Mouse (Mus musculus) lung, postnatal 0 days (tissue): ENCODE data around the gene Ephb2. TPM values are rescaled to one million over a fixed set of nuclear protein-coding genes. Genes with fewer than 3 reads are reported as not detected.

Experiments used
- ATAC-seq: fragments of 200-750 bp; cut with Nextera tagmentation; 2 replicates; pipeline ENCODE4 v1.8.0; 2017; ENCODE audit warnings: moderate library complexity
- DNase-seq: peaks from one replicate; pipeline ENCODE4 v3.0.0-alpha.2; 2016; ENCODE audit warnings: low spot score
- H3K27ac ChIP-seq: fragments of 300-500 bp; sonication (generic); 2 replicates; pipeline ENCODE4 v1.5.1; 2014; ENCODE audit warnings: antibody characterized with exemption, mild to moderate bottlenecking, low read length, mixed read lengths
- H3K27me3 ChIP-seq: fragments of 300-500 bp; sonication (generic); replicated peaks from 2 replicates; pipeline ENCODE4 v1.6.1; 2014; ENCODE audit warnings: low read length, mixed read lengths; ENCODE audit not compliant: insufficient read depth
- H3K36me3 ChIP-seq: fragments of 300-500 bp; sonication (generic); 2 replicates; pipeline ENCODE4 v1.6.1; 2014; ENCODE audit warnings: low read length, mixed read lengths; ENCODE audit not compliant: insufficient read depth
- H3K4me1 ChIP-seq: fragments of 300-500 bp; sonication (generic); 2 replicates; pipeline ENCODE4 v1.6.1; 2014; ENCODE audit warnings: antibody characterized with exemption, low read depth, low read length, mixed read lengths; ENCODE audit not compliant: insufficient read depth
- H3K4me2 ChIP-seq: fragments of 300-500 bp; sonication (generic); replicated peaks from 2 replicates; pipeline ENCODE4 v1.6.1; 2014; ENCODE audit warnings: low read depth, mild to moderate bottlenecking, low read length, moderate library complexity, mixed read lengths
- H3K4me3 ChIP-seq: fragments of 300-500 bp; sonication (generic); 2 replicates; pipeline ENCODE4 v1.5.1; 2014; ENCODE audit warnings: low read depth, low read length
- H3K9ac ChIP-seq: fragments of 300-500 bp; sonication (generic); replicated peaks from 2 replicates; pipeline ENCODE4 v1.6.1; 2014; ENCODE audit warnings: low read depth, mild to moderate bottlenecking
- H3K9me3 ChIP-seq: fragments of 300-500 bp; sonication (generic); 2 replicates; pipeline ENCODE4 v1.6.1; 2016; ENCODE audit warnings: low read length, mixed read lengths
- CTCF ChIP-seq: IDR thresholded peaks from 2 replicates; pipeline ENCODE4 v1.5.1; 2016; ENCODE audit warnings: antibody characterized with exemption, mild to moderate bottlenecking
- EP300 ChIP-seq: IDR thresholded peaks from 2 replicates; pipeline ENCODE4 v1.6.1; 2016; ENCODE audit warnings: antibody characterized with exemption, mild to moderate bottlenecking, control low read depth
- WGBS: fragments of 180-500 bp; shearing (Covaris S2); extraction: QIAGEN DNeasy Blood & Tissue Kit; methylation state at CpG from one replicate; pipeline ENCODE4 v1.1.7; 2014; 5-methylcytosine and 5-hydroxymethylcytosine counted together
- microRNA-seq: library from miRNA; unstranded; fragments of <30 nt; microRNA quantifications from one replicate; pipeline ENCODE4, GENCODE M21; 2016
- polyA plus RNA-seq: library from polyadenylated mRNA; unstranded; fragments of >200 nt; fragmentation: Nextera tagmentation; extraction: Ambion mirVana; gene quantifications from 2 replicates; pipeline ENCODE4 v1.2.1, GENCODE M21; 2015

The Ephb2 gene
- polyA plus RNA-seq, 1 experiment from 2014 or later, result 0.63 TPM

DNA sequence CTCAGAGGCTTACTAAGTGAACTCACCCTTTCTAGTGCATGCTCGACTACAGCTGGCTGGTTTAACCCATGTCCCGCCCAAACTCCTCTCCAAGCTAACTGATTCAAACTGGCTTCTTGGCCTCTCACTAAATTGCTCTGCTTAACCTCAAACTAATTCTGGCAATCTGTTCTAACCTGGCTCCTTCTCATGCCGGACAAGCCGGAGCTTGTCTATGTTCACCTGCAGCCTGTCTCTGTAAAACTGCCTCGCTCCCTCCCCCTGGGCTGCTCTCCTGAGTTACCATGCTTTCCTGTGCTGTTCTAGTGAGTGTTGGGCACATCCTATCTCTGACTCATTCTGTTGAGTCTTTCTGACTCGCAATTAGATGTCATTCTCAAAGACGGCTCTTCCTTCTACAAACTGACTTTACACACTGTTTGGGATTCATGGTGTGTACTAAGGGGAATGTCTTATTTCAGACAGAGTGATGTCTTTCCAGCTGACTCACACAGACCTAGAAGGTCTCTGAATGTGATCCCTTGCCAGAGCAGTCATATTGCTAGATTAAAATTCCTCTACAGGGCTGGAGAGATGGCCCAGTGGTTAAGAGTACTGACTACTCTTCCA is 237.4 kb downstream of the Ephb2 start:
- H3K4me1 ChIP-seq, result peaks cover 8% of the 10 kb centered on the region; the same call in 1 of the 2 replicates
- no peak overlapping the region for H3K4me3 ChIP-seq
- ATAC-seq, result no peak
- H3K27ac ChIP-seq, result no peak overlapping the region
- no peaks in the 10 kb centered on the region for H3K36me3 ChIP-seq
- H3K4me2 ChIP-seq, result no peak overlapping the region
- no peak for DNase-seq
- TF ChIP-seq EP300 (no peak), CTCF (no peak)
- WGBS, result 78% methylated on average over 7 of the region's 7 CpGs
- no peak overlapping the region for H3K9ac ChIP-seq
- no peaks in the 10 kb centered on the region for H3K9me3 ChIP-seq
- no peaks in the 10 kb centered on the region for H3K27me3 ChIP-seq

Small RNA genes lying within 50 kb of the gene (microRNA-seq; reads per million reads assigned to microRNA genes)
- not detected for gene Gm22180

Other genes starting within 250 kb of the Ephb2 start
- 21.0 TPM in 2 replicates for gene Kdm1a, start 233.3 kb downstream of the Ephb2 start, polyA plus RNA-seq
- not detected in 2 replicates for gene Tex46, start 225.6 kb downstream of the Ephb2 start, polyA plus RNA-seq
- gene Lactbl1, start 213.4 kb downstream of the Ephb2 start, polyA plus RNA-seq, result not detected in 2 replicates
- 46.6 and 55.1 TPM in 2 replicates for gene C1qb, start 50.2 kb upstream of the Ephb2 start, polyA plus RNA-seq
- 29.3 and 30.9 TPM in 2 replicates for gene C1qc, start 57.1 kb upstream of the Ephb2 start, polyA plus RNA-seq
- gene C1qa, start 62.8 kb upstream of the Ephb2 start, polyA plus RNA-seq, result 39.4 and 41.2 TPM in 2 replicates
- gene Epha8, start 120.8 kb upstream of the Ephb2 start, polyA plus RNA-seq, result 0.04 and 0.12 TPM in 2 replicates
- 1.3 and 1.6 TPM in 2 replicates for gene Zbtb40, start 212.8 kb upstream of the Ephb2 start, polyA plus RNA-seq